Mouse (Mus musculus): ENCODE results near the gene Myb. TPM values are rescaled to one million over a fixed set of nuclear protein-coding genes. Genes with fewer than 3 reads are reported as not detected.

The Myb gene
- 10 to 100 TPM; 57.5 to 70.2 TPM for total RNA-seq (2023)

GRCm38 (mm10) chr10:21160537-21161358 lies at the start of gene Myb:
Gene Myb, minus strand, starts transcription at chr10:21160984.

Other genes starting within 250 kb of the Myb start
- 10 to 100 TPM; 12.0 to 15.3 TPM for gene Ahi1, start 208.4 kb downstream of the Myb start, total RNA-seq (2023)
- 100 to 1,000 TPM; 132 to 138 TPM for gene Hbs1l, start 135.0 kb upstream of the Myb start, total RNA-seq (2023)
- gene Aldh8a1, start 216.3 kb upstream of the Myb start, total RNA-seq (2023): under 1 TPM; 0.56 to 0.64 TPM